11 mouse cellular contexts compared by ENCODE assay signal in the genomic region with DNA sequence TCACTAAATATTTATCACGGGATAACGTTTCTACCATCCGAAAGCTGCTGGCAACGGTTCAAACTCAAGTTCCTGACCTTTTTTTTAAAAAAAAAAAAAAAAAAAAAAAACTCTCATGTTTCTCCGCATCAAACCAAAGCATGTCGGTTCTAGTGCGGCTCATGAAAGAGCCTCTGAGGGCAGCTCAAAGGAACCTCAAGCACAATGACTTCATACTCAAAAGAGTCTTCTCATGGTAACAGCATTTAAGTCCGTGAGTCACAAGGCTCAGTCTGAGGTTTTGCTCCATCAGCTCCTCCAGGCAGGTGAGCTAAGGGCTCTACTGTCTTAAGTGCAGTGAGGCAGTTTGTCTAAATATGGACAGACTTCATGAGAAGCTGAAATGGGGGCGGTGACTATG. TPM values are rescaled to one million over a fixed set of nuclear protein-coding genes. Genes with fewer than 3 reads are reported as not detected.
DNase-seq lines count a peak whose midpoint lies in the region; ATAC-seq lines count a peak whose summit lies in the region.
"Had no signal": no experiment of that assay in that cellular context is flagged by ENCODE, and none has a peak within 500 bp of the region (broad histone marks: within the 10 kb centered on the region; RNA-seq: fewer than 3 reads in every experiment).

No protein-coding gene starts in this region.

- no peak overlapping the region for H3K27ac ChIP-seq in liver, embryonic 11.5 days (ENCODE audit: low read depth, low read length)
- H3K27ac ChIP-seq: heart, embryonic 13.5 days; neural tube, embryonic 12.5 days had no signal

- no peaks in the 10 kb centered on the region for H3K27me3 ChIP-seq in liver, embryonic 11.5 days (replicated peaks; ENCODE audit: control insufficient read depth, insufficient read depth, low read length)
- H3K27me3 ChIP-seq: heart, embryonic 13.5 days; neural tube, embryonic 12.5 days had no signal

- 78% methylated on average over 9 of the region's 9 CpGs for WGBS in liver, embryonic 11.5 days

- H3K4me3 ChIP-seq in liver, embryonic 11.5 days (ENCODE audit: low read depth, low read length) = no peak overlapping the region
- H3K4me3 ChIP-seq: erythroblast, embryonic 14.5 days; heart, embryonic 13.5 days; neural tube, embryonic 12.5 days had no signal

- peak; percentile 29 for DNase-seq in adrenal gland, postnatal 10 days
- DNase-seq in adrenal gland, postnatal 4 days (ENCODE audit: low spot score in 2 of 2) = no peak
- peak; percentile 87 for DNase-seq in naive thymus-derived CD4-positive, alpha-beta T cell, adult 2 months (ENCODE audit: low read depth)
- no peak for DNase-seq in left cerebral cortex, adult 11 months (ENCODE audit: low spot score)
- DNase-seq in liver, embryonic 11.5 days (ENCODE audit: low spot score) = no peak
- no peak for DNase-seq in urinary bladder, adult 18-20 months (ENCODE audit: low spot score in 2 of 2)

- H3K4me1 ChIP-seq in liver, embryonic 11.5 days (replicated peaks; ENCODE audit: control insufficient read depth, insufficient read depth, low read length) = peaks cover 3% of the 10 kb centered on the region; the same call in 1 of the 2 replicates
- H3K4me1 ChIP-seq: neural tube, embryonic 12.5 days had no signal

- no peaks in the 10 kb centered on the region for H3K9me3 ChIP-seq in liver, embryonic 11.5 days (ENCODE audit: control insufficient read depth, low read length)
- H3K9me3 ChIP-seq: heart, embryonic 13.5 days; neural tube, embryonic 12.5 days had no signal

- H3K4me2 ChIP-seq in liver, embryonic 11.5 days = no peak overlapping the region
- H3K4me2 ChIP-seq: heart, embryonic 13.5 days; neural tube, embryonic 12.5 days had no signal

- no peaks in the 10 kb centered on the region for H3K36me3 ChIP-seq in liver, embryonic 11.5 days (ENCODE audit: control insufficient read depth, insufficient read depth, low read length)
- H3K36me3 ChIP-seq: heart, embryonic 13.5 days; neural tube, embryonic 12.5 days had no signal

- peak; percentile 73 for ATAC-seq in CD4-positive, CD25-positive, alpha-beta regulatory T cell, adult 4 months
- peak; percentile 77 for ATAC-seq in inflammation-experienced regulatory T-cells, adult 6 months
- ATAC-seq in liver, embryonic 11.5 days (replicated peaks; ENCODE audit: low FRiP score) = no peak

- no peak overlapping the region for H3K9ac ChIP-seq in liver, embryonic 11.5 days (ENCODE audit: low read depth, low read length)
- H3K9ac ChIP-seq: heart, embryonic 13.5 days; neural tube, embryonic 12.5 days had no signal

RNA-seq across cellular contexts. Expression of a gene that starts 42.3 kb away (rescaled TPM):
- 10 to 100 TPM; 25.2 to 41.2 TPM for total RNA-seq in adrenal gland, postnatal 10 days (2021)
- 10 to 100 TPM; 47.6 to 49.1 TPM for total RNA-seq in adrenal gland, postnatal 4 days (2021)
- polyA plus RNA-seq in CD4-positive, CD25-positive, alpha-beta regulatory T cell, adult 4 months (2017; shearing (Covaris generic)) = 10 to 100 TPM; 26.0 to 31.6 TPM
- polyA plus RNA-seq in inflammation-experienced regulatory T-cells, adult 6 months (2017; shearing (Covaris generic)) = 10 to 100 TPM; 35.9 to 51.1 (median 39.1) TPM
- 1.6 and 2.3 TPM in 2 replicates for polyA plus RNA-seq in liver, embryonic 11.5 days (2014; fragmentation: Nextera tagmentation; extraction: Ambion mirVana)

Comparison
In these comparisons a context has a peak if more than half of its experiments do, and no peak if none do; other contexts are left out.
1. DNase-seq: peak in adrenal gland, postnatal 10 days (single experiment) and naive thymus-derived CD4-positive, alpha-beta T cell, adult 2 months (single experiment); none in adrenal gland, postnatal 4 days (0 of 2), left cerebral cortex, adult 11 months (single experiment), liver, embryonic 11.5 days (single experiment) and urinary bladder, adult 18-20 months (0 of 2).